Mouse (Mus musculus) hindbrain, postnatal 0 days (tissue): ENCODE data around the gene Hoxc9. TPM values are rescaled to one million over a fixed set of nuclear protein-coding genes. Genes with fewer than 3 reads are reported as not detected.

Experiments
- ATAC-seq: fragments of 200-750 bp; cut with Nextera tagmentation; 2 replicates; pipeline ENCODE4 v1.8.0; 2017; ENCODE audit warnings: mild to moderate bottlenecking, moderate TSS enrichment, moderate library complexity
- DNase-seq: peaks from one replicate; pipeline ENCODE4 v3.0.0-alpha.2; 2015; ENCODE audit warnings: low spot score
- H3K27ac ChIP-seq: fragments of 300-500 bp; sonication (generic); 2 replicates; pipeline ENCODE4 v1.5.1; 2014; ENCODE audit warnings: mild to moderate bottlenecking
- H3K27me3 ChIP-seq: fragments of 300-500 bp; sonication (generic); 2 replicates; pipeline ENCODE4 v1.6.1; 2014; ENCODE audit warnings: low read length, mixed read lengths; ENCODE audit not compliant: insufficient read depth
- H3K36me3 ChIP-seq: fragments of 300-500 bp; sonication (generic); 2 replicates; pipeline ENCODE4 v1.6.1; 2014; ENCODE audit warnings: low read length, mixed read lengths; ENCODE audit not compliant: insufficient read depth
- H3K4me1 ChIP-seq: fragments of 300-500 bp; sonication (generic); 2 replicates; pipeline ENCODE4 v1.6.1; 2014; ENCODE audit warnings: antibody characterized with exemption, low read length, mixed read lengths; ENCODE audit not compliant: insufficient read depth
- H3K4me2 ChIP-seq: fragments of 300-500 bp; sonication (generic); 2 replicates; pipeline ENCODE4 v1.6.1; 2014; ENCODE audit warnings: low read depth, mild to moderate bottlenecking, low read length, moderate library complexity, mixed read lengths
- H3K4me3 ChIP-seq: fragments of 300-500 bp; sonication (generic); 2 replicates; pipeline ENCODE4 v1.5.1; 2014; ENCODE audit warnings: low read length
- H3K9ac ChIP-seq: fragments of 300-500 bp; sonication (generic); replicated peaks from 2 replicates; pipeline ENCODE4 v1.6.1; 2014; ENCODE audit warnings: mild to moderate bottlenecking, low read length, moderate library complexity, mixed read lengths
- H3K9me3 ChIP-seq: fragments of 300-500 bp; sonication (generic); 2 replicates; pipeline ENCODE4 v1.6.1; 2016; ENCODE audit warnings: low read length, mixed read lengths
- CTCF ChIP-seq: IDR thresholded peaks from 2 replicates; pipeline ENCODE4 v1.5.1; 2016; ENCODE audit warnings: antibody characterized with exemption, control low read depth, low read depth
- WGBS: fragments of 180-500 bp; shearing (Covaris S2); extraction: QIAGEN DNeasy Blood & Tissue Kit; methylation state at CpG from one replicate; pipeline ENCODE4 v1.1.7; 2014; 5-methylcytosine and 5-hydroxymethylcytosine counted together
- polyA plus RNA-seq: library from polyadenylated mRNA; unstranded; fragments of >200 nt; fragmentation: Nextera tagmentation; extraction: Ambion mirVana; gene quantifications from 2 replicates; pipeline ENCODE4 v1.2.1, GENCODE M21; 2015
- total RNA-seq: library from RNA; depleted of rRNA; stranded (reverse); fragments of >200 nt; gene quantifications from 2 replicates; pipeline ENCODE4 v1.2.3, GENCODE M21; 2014

Hoxc9 gene
- total and polyA plus RNA-seq, 2 experiments from 2014 or later: not detected

DNA sequence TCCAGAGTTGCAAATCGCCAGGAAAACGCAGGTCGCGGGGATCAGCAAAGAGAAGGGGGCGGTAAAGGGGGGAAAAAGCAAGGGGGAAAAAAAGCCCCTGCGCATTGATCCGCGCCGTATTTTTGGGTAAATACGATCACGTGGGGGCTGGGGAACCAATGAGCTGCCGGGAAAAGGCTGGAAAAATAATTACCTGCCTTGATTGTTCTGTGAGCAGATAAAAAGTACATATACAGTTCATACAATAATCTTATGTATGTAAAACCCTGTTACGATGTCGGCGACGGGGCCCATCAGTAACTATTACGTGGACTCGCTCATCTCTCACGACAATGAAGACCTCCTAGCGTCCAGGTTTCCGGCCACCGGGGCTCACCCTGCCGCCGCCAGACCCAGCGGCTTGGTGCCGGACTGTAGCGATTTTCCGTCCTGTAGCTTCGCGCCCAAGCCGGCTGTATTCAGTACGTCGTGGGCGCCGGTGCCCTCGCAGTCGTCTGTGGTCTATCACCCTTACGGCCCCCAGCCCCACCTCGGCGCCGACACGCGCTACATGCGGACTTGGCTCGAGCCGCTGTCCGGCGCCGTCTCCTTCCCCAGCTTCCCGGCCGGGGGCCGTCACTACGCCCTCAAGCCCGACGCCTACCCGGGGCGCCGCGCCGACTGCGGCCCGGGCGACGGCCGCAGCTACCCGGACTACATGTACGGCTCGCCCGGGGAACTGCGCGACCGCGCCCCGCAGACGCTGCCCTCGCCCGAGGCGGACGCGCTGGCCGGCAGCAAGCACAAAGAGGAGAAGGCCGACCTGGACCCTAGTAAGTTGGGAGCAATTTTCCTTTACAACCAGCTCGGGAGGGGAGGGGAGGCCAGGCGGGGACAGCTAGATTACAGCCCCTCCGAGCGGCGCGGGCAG lies 5.4 kb downstream of the Hoxc9 start:
- 1% methylated on average over 85 of the region's 88 CpGs for WGBS
- Histone ChIP-seq H3K27ac (no peak overlapping the region), H3K9ac (no peak overlapping the region), H3K36me3 (no peaks in the 10 kb centered on the region), H3K27me3 (peaks cover 84% of the 10 kb centered on the region), H3K4me2 (peak overlapping the region; percentile 34; the same call in 1 of the 2 replicates), H3K4me3 (peak overlapping the region; percentile 10; the same call in 1 of the 2 replicates), H3K9me3 (no peaks in the 10 kb centered on the region), H3K4me1 (no peaks in the 10 kb centered on the region)
- ATAC-seq (no peak), DNase-seq (no peak)
- TF ChIP-seq CTCF: no peak

DNA sequence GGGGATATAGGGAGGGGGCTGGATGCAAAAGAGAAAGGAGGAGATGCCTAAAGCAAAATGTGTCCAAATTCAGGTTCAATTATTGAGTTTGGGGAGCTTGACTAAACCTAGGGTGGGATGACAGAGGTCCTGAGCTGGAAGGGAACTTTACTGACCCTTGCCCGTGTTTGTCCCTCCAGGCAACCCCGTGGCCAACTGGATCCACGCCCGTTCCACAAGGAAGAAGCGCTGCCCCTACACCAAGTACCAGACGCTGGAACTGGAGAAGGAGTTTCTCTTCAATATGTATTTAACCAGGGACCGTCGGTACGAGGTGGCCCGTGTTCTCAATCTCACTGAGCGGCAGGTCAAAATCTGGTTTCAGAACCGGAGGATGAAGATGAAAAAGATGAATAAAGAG lies 7.5 kb downstream of the Hoxc9 start:
- no peaks in the 10 kb centered on the region for H3K4me1 ChIP-seq
- ATAC-seq (no peak), DNase-seq (no peak)
- no peak overlapping the region for H3K4me2 ChIP-seq
- 2% methylated on average over 12 of the region's 12 CpGs for WGBS
- H3K4me3 ChIP-seq: no peak overlapping the region
- no peaks in the 10 kb centered on the region for H3K36me3 ChIP-seq
- TF ChIP-seq CTCF: no peak
- H3K9me3 ChIP-seq: no peaks in the 10 kb centered on the region
- H3K27ac ChIP-seq: no peak overlapping the region
- H3K27me3 ChIP-seq: peaks cover 85% of the 10 kb centered on the region
- no peak overlapping the region for H3K9ac ChIP-seq

- H3K9me3 ChIP-seq: no peaks in the 10 kb centered on the region
- no peak overlapping the region for H3K27ac ChIP-seq
- no peak overlapping the region for H3K9ac ChIP-seq
- DNase-seq (no peak), ATAC-seq (no peak)
- no peak overlapping the region for H3K4me2 ChIP-seq
- 2% methylated on average over 10 of the region's 10 CpGs for WGBS
- no peaks in the 10 kb centered on the region for H3K4me1 ChIP-seq
- H3K36me3 ChIP-seq: no peaks in the 10 kb centered on the region
- H3K27me3 ChIP-seq: peaks cover 85% of the 10 kb centered on the region
- H3K4me3 ChIP-seq: no peak overlapping the region
- no peak for TF ChIP-seq CTCF
Measured at GRCm38 (mm10) chr15:102984521-102984920, 8.3 kb downstream of the Hoxc9 start.

- H3K4me3 ChIP-seq: no peak overlapping the region
- H3K9ac ChIP-seq: no peak overlapping the region
- WGBS: 6% methylated on average over 3 of the region's 3 CpGs
Measured at GRCm38 (mm10) chr15:102984925-102985324, 8.7 kb downstream of the Hoxc9 start.

GRCm38 (mm10) chr15:102987124-102987833 lies 11.0 kb downstream of the Hoxc9 start:
- Histone ChIP-seq H3K4me1 (no peaks in the 10 kb centered on the region), H3K4me3 (no peak overlapping the region), H3K9me3 (no peaks in the 10 kb centered on the region), H3K4me2 (no peak overlapping the region), H3K9ac (no peak overlapping the region), H3K27ac (no peak overlapping the region), H3K36me3 (no peaks in the 10 kb centered on the region), H3K27me3 (peaks cover 98% of the 10 kb centered on the region)
- peak; percentile 96 for DNase-seq
- peak; percentile 61; the same call in 1 of the 2 replicates for ATAC-seq
- 4% methylated on average over 21 of the region's 21 CpGs for WGBS
- TF ChIP-seq CTCF: peak; percentile 93

More at GRCm38 (mm10) chr15:102984925-102985324, 8.7 kb downstream of the Hoxc9 start:
- H3K27ac ChIP-seq: no peak overlapping the region
- H3K4me2 ChIP-seq: no peak overlapping the region
- no peak for TF ChIP-seq CTCF
- no peaks in the 10 kb centered on the region for H3K9me3 ChIP-seq
- no peak for ATAC-seq
- no peaks in the 10 kb centered on the region for H3K36me3 ChIP-seq
- no peak for DNase-seq
- no peaks in the 10 kb centered on the region for H3K4me1 ChIP-seq
- H3K27me3 ChIP-seq: peaks cover 85% of the 10 kb centered on the region

GRCm38 (mm10) chr15:102988078-102988477 lies 11.8 kb downstream of the Hoxc9 start:
- Histone ChIP-seq H3K4me3 (no peak overlapping the region), H3K9ac (no peak overlapping the region), H3K27me3 (peaks cover 98% of the 10 kb centered on the region), H3K36me3 (no peaks in the 10 kb centered on the region), H3K4me2 (no peak overlapping the region), H3K9me3 (no peaks in the 10 kb centered on the region), H3K4me1 (no peaks in the 10 kb centered on the region), H3K27ac (no peak overlapping the region)
- no peak for TF ChIP-seq CTCF
- DNase-seq (no peak), ATAC-seq (no peak)
- 25% methylated on average over 5 of the region's 5 CpGs for WGBS
